ENCODE assay signal across 8 mouse cellular contexts in the genomic region with DNA sequence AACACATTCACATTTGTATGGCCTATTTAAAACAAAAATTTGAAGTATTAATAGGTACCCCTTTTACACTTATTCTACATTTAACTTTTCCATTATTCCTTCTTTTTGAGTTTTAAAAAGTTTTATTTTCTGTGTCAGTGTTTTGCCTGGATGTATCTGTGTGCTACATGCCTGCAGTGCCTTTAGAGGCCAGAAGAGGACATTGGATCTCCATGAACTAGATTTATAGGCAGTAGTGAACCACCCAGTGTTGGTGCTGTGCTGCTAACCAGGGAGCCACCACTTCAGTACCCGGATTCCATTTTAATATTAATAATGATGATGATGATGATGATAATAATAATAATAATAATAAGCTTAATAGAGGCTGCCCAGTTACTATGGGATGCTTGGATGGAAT. TPM values are rescaled to one million over a fixed set of nuclear protein-coding genes. Genes with fewer than 3 reads are reported as not detected.
DNase-seq lines count a peak whose midpoint lies in the region; ATAC-seq and TF ChIP-seq lines count a peak whose summit lies in the region.
"Had no signal": no experiment of that assay in that cellular context is flagged by ENCODE, and none has a peak within 500 bp of the region (broad histone marks: within the 10 kb centered on the region; RNA-seq: fewer than 3 reads in every experiment).

No protein-coding gene starts in this region.

- no peaks in the 10 kb centered on the region for H3K36me3 ChIP-seq in kidney, postnatal 0 days (ENCODE audit: insufficient read depth, low read length)
- H3K36me3 ChIP-seq: midbrain, embryonic 15.5 days had no signal

- WGBS in kidney, postnatal 0 days = 40% methylated on average over 1 of the region's 1 CpGs

- TF ChIP-seq CTCF in kidney, postnatal 0 days (IDR thresholded peaks at IDR 0.05; ENCODE audit: low read depth) = peak; percentile 75

- peak; percentile 73 for DNase-seq in kidney, postnatal 0 days (ENCODE audit: low spot score)
- no peak for DNase-seq in kidney, adult 11 months
- peak; percentile 46 for DNase-seq in A20 (ENCODE audit: low read depth, low spot score)
- DNase-seq in MEL-GATA-1-ER (ENCODE audit: extremely low read depth, low read depth) = peak; percentile 36
- DNase-seq in induced T-regulatory cell, adult 2 months (ENCODE audit: low read depth) = peak; percentile 34
- DNase-seq in urinary bladder, adult 18-20 months (ENCODE audit: low spot score in 2 of 2) = no peak
- no peak for DNase-seq in urinary bladder, postnatal 4 days (ENCODE audit: low spot score in 2 of 2)

- no peaks in the 10 kb centered on the region for H3K9me3 ChIP-seq in kidney, postnatal 0 days (replicated peaks; ENCODE audit: low read length)
- H3K9me3 ChIP-seq: midbrain, embryonic 15.5 days had no signal

- H3K27ac ChIP-seq in kidney, postnatal 0 days = no peak overlapping the region
- H3K27ac ChIP-seq: midbrain, embryonic 15.5 days had no signal

- no peak for ATAC-seq in kidney, postnatal 0 days (replicated peaks; ENCODE audit: low FRiP score, low read depth)
- ATAC-seq: midbrain, embryonic 15.5 days had no signal

- H3K27me3 ChIP-seq in kidney, postnatal 0 days (ENCODE audit: insufficient read depth, low read length) = no peaks in the 10 kb centered on the region
- H3K27me3 ChIP-seq: midbrain, embryonic 15.5 days had no signal

- H3K4me3 ChIP-seq in kidney, postnatal 0 days (replicated peaks; ENCODE audit: low read depth, low read length) = no peak overlapping the region
- H3K4me3 ChIP-seq: midbrain, embryonic 15.5 days had no signal

- no peak overlapping the region for H3K4me2 ChIP-seq in kidney, postnatal 0 days (ENCODE audit: low read length)
- H3K4me2 ChIP-seq: midbrain, embryonic 15.5 days had no signal

- no peaks in the 10 kb centered on the region for H3K4me1 ChIP-seq in kidney, postnatal 0 days (replicated peaks; ENCODE audit: insufficient read depth, low read length)
- H3K4me1 ChIP-seq: midbrain, embryonic 15.5 days had no signal

- no peak overlapping the region for H3K9ac ChIP-seq in kidney, postnatal 0 days (ENCODE audit: low read depth, low read length)
- H3K9ac ChIP-seq: midbrain, embryonic 15.5 days had no signal

RNA-seq across cellular contexts. Expression of gene Hist1h1e, which starts 8.3 kb away (rescaled TPM):
- 13.0 and 14.3 TPM in 2 replicates for polyA plus RNA-seq in kidney, postnatal 0 days (2015; fragmentation: Nextera tagmentation; extraction: Ambion mirVana)

RNA-seq across cellular contexts. Expression of gene Hist1h2be, which starts 9.7 kb away (rescaled TPM):
- polyA plus RNA-seq in kidney, postnatal 0 days (2015; fragmentation: Nextera tagmentation; extraction: Ambion mirVana) = 0.83 and 0.84 TPM in 2 replicates

RNA-seq across cellular contexts. Expression of gene Hist1h4d, which starts 49.3 kb away (rescaled TPM):
- 68.3 and 77.0 TPM in 2 replicates for polyA plus RNA-seq in kidney, postnatal 0 days (2015; fragmentation: Nextera tagmentation; extraction: Ambion mirVana)

RNA-seq across cellular contexts. Expression of gene Hist1h2ac, which starts 53.1 kb away (rescaled TPM):
- polyA plus RNA-seq in kidney, postnatal 0 days (2015; fragmentation: Nextera tagmentation; extraction: Ambion mirVana) = 0.75 and 1.1 TPM in 2 replicates

RNA-seq across cellular contexts. Expression of gene Hist1h2bc, which starts 53.3 kb away (rescaled TPM):
- 132 and 139 TPM in 2 replicates for polyA plus RNA-seq in kidney, postnatal 0 days (2015; fragmentation: Nextera tagmentation; extraction: Ambion mirVana)

Comparison
In these comparisons a context has a peak if more than half of its experiments do, and no peak if none do; other contexts are left out.
1. DNase-seq: peak in kidney, postnatal 0 days (single experiment), A20 (single experiment), MEL-GATA-1-ER (single experiment) and induced T-regulatory cell, adult 2 months (single experiment); none in kidney, adult 11 months (single experiment), urinary bladder, adult 18-20 months (0 of 2) and urinary bladder, postnatal 4 days (0 of 2).